Mouse (Mus musculus) limb, embryonic 13.5 days (tissue): Measurements from ENCODE around the gene Ngb. TPM values are rescaled to one million over a fixed set of nuclear protein-coding genes. Genes with fewer than 3 reads are reported as not detected.

Experiments used
- polyA plus RNA-seq: library from polyadenylated mRNA; unstranded; fragments of >200 nt; fragmentation: Nextera tagmentation; extraction: Ambion mirVana; gene quantifications from 2 replicates; pipeline ENCODE4 v1.2.1, GENCODE M21; 2015

The Ngb gene
- polyA plus RNA-seq, 1 experiment from 2014 or later: 0.23 TPM

Other genes with a start within 250 kb of the Ngb start
- gene Irf2bpl, start 217.7 kb downstream of the Ngb start, polyA plus RNA-seq: 39.2 and 41.2 TPM in 2 replicates
- gene Cipc, start 155.5 kb downstream of the Ngb start, polyA plus RNA-seq: 23.6 and 24.7 TPM in 2 replicates
- not detected in 2 replicates for gene Zdhhc22, start 112.1 kb downstream of the Ngb start, polyA plus RNA-seq
- 0.05 and 0.08 TPM in 2 replicates for gene Tmem63c, start 81.2 kb downstream of the Ngb start, polyA plus RNA-seq
- gene Gstz1, start 44.6 kb upstream of the Ngb start, polyA plus RNA-seq: 34.7 and 37.1 TPM in 2 replicates
- gene Pomt2, start 45.4 kb upstream of the Ngb start, polyA plus RNA-seq: 14.6 and 17.6 TPM in 2 replicates
- gene Samd15, start 97.2 kb upstream of the Ngb start, polyA plus RNA-seq: 1.6 and 2.0 TPM in 2 replicates
- 2.2 and 2.5 TPM in 2 replicates for gene Tmed8, start 97.9 kb upstream of the Ngb start, polyA plus RNA-seq
- gene Noxred1, start 136.2 kb upstream of the Ngb start, polyA plus RNA-seq: 0.57 and 0.59 TPM in 2 replicates
- gene Vipas39, start 163.7 kb upstream of the Ngb start, polyA plus RNA-seq: 51.9 and 52.2 TPM in 2 replicates
- gene Ahsa1, start 163.9 kb upstream of the Ngb start, polyA plus RNA-seq: 218 and 223 TPM in 2 replicates
- gene Ism2, start 197.2 kb upstream of the Ngb start, polyA plus RNA-seq: 1.4 and 1.5 TPM in 2 replicates